Mouse (Mus musculus) testis, adult 2 months (tissue): Measurements from ENCODE around the gene Cela3b.

Source experiments
- CTCF ChIP-seq: fragments of 200-500 bp; IDR thresholded peaks from 2 replicates; pipeline ENCODE4 v1.5.1; 2012; ENCODE audit warnings: low read depth, mild to moderate bottlenecking, inconsistent platforms, low read length, moderate library complexity; ENCODE audit not compliant: control insufficient read depth, insufficient read depth, insufficient replicate concordance
- POLR2A ChIP-seq: fragments of 200-500 bp; IDR thresholded peaks from 2 replicates; pipeline ENCODE4 v1.6.1; 2012; ENCODE audit warnings: low read depth, mild to moderate bottlenecking, inconsistent platforms, low read length, moderate library complexity; ENCODE audit not compliant: control insufficient read depth

GRCm38 (mm10) chr4:137453234-137453767 lies 23.0 kb upstream of the Cela3b start, which contains the start of gene 1700013G24Rik:
- TF ChIP-seq CTCF = no peak
- peak; percentile 49; the same call in 1 of the 2 replicates for TF ChIP-seq POLR2A
